Mouse (Mus musculus): ENCODE measurements around the gene S100a16. TPM values are rescaled to one million over a fixed set of nuclear protein-coding genes. Genes with fewer than 3 reads are reported as not detected.
A peak's percentile ranks its signal among the peaks of the same experiment; 100 is the strongest.

S100a16 gene
- polyA plus RNA-seq, 1 experiment from 2014 or later, result 44.0 TPM

DNA sequence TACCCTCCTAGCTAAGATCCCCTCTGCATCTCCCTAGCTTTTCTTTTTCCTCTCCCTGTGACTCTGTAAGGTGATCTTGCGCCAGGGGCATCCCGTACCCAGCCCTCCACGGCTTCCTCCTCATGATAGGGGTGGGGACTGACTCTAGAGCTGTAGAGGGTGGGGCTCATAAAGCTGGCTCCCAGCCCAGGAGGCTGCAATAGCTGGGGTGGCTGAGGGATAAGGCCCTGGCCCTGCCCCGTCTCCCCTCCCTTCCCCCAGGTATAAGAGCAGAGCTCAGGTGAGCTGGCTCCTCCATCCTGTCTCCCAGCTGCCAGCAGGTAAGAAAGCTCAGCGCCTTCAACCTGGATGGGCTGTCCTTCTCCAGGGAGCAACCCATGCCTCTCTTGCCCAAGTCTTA, 10.5 kb upstream of the S100a16 start, which contains the start of gene S100a14:
TSS of gene S100a14 (plus strand) at position 277 of the 400 bp plus-strand sequence.
- 75% methylated on average over 5 of the region's 5 CpGs for WGBS
- no peaks in the 10 kb centered on the region for H3K9me3 ChIP-seq (replicated peaks)
- H3K27me3 ChIP-seq (replicated peaks), result no peaks in the 10 kb centered on the region
- no peak within 1 kb of the TSS for H3K9ac ChIP-seq (replicated peaks)
- no peaks in the 10 kb centered on the region for H3K36me3 ChIP-seq
- no peak within 1 kb of the TSS for H3K4me2 ChIP-seq
- H3K27ac ChIP-seq (replicated peaks), result no peak within 1 kb of the TSS
- no peak for ATAC-seq (ENCODE audit: low FRiP score)
- H3K4me1 ChIP-seq, result no peaks in the 10 kb centered on the region
- no peak within 1 kb of the TSS for H3K4me3 ChIP-seq (replicated peaks)

DNA sequence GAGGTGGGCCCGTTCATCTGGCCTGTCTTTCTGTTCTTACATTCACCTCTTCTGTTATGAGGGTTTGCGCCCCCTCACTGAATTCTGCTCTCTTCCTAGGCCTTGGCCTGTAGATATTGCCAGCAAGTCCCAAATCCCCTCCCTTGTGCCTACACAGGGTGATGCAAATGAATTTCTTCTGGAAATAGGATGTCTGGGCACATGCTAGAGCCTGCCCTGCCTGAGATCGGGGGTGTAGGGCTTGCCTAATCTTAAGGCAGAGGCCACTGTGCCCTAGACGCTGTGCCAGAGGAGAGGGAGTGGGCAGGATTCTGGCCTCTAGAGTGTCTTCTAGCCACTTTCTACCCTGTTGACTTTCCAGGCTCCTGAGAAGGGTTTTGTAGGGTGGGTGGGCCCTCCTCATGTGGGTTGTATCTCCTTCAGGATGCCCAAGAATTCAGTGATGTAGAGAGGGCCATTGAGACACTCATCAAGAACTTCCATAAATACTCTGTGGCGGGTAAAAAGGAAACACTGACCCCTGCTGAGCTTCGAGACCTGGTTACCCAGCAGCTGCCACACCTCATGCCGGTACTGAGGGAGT, 9.7 kb upstream of the S100a16 start:
- Histone ChIP-seq H3K27ac (replicated peaks) (no peak overlapping the region), H3K36me3 (no peaks in the 10 kb centered on the region), H3K4me2 (no peak overlapping the region), H3K9ac (replicated peaks) (no peak overlapping the region), H3K27me3 (replicated peaks) (no peaks in the 10 kb centered on the region), H3K9me3 (replicated peaks) (no peaks in the 10 kb centered on the region), H3K4me1 (no peaks in the 10 kb centered on the region), H3K4me3 (replicated peaks) (no peak overlapping the region)
- no peak for ATAC-seq (ENCODE audit: low FRiP score)
- 83% methylated on average over 7 of the region's 7 CpGs for WGBS

DNA sequence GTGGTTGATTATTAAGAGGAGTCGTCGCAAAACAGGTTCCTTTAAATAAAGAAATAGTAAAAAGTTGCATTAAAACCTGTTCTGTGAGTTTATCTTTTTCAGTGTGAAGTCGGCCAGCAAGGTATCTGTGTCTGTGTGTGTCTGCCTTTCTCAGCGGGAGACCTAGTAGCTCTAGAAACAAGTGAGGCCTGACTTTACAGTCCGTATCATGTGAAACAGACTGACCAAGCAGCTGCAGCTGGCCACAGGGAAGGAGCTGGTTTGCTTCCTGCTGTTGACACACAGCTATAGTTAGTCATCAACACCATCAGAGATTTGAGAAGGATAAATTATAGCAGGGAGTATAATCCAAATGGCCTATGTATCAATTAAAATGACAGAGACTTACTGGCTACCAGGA, 5.3 kb upstream of the S100a16 start:
- H3K4me3 ChIP-seq (replicated peaks), result no peak overlapping the region
- H3K4me2 ChIP-seq, result no peak overlapping the region
- no peaks in the 10 kb centered on the region for H3K4me1 ChIP-seq
- no peaks in the 10 kb centered on the region for H3K9me3 ChIP-seq (replicated peaks)
- no peak overlapping the region for H3K27ac ChIP-seq (replicated peaks)
- H3K36me3 ChIP-seq, result no peaks in the 10 kb centered on the region
- no peak for ATAC-seq (ENCODE audit: low FRiP score)
- WGBS, result 77% methylated on average over 5 of the region's 5 CpGs
- no peak overlapping the region for H3K9ac ChIP-seq (replicated peaks)
- no peaks in the 10 kb centered on the region for H3K27me3 ChIP-seq (replicated peaks)

DNA sequence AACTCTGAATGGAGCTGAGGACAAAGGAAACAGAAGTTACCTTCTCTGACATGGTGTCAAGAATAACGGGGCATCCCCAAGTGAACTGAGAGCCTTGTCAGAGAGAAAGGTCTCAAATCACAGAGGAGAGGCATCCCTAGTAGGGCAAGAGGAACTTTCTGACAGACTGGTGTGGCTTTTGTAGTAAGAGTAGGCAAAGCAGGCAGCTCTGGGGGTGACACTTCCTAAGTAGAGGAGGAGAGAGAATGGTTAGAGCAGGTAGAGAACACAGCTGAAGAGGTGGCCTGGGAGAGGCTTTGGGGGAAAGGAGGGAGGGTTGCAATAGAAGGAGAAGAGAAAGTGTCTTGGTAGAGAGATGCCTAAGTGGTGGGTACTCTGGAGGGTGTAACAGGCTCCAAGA, 1.6 kb upstream of the S100a16 start:
- Histone ChIP-seq H3K4me2 (no peak overlapping the region), H3K9ac (replicated peaks) (no peak overlapping the region), H3K27ac (replicated peaks) (no peak overlapping the region), H3K4me3 (replicated peaks) (no peak overlapping the region), H3K27me3 (replicated peaks) (no peaks in the 10 kb centered on the region), H3K4me1 (no peaks in the 10 kb centered on the region), H3K9me3 (replicated peaks) (no peaks in the 10 kb centered on the region), H3K36me3 (no peaks in the 10 kb centered on the region)
- ATAC-seq (ENCODE audit: low FRiP score), result no peak
- WGBS, result 67% methylated on average over 1 of the region's 1 CpGs

GRCm38 (mm10) chr3:90537905-90538296, 847 bp downstream of the S100a16 start:
- no peaks in the 10 kb centered on the region for H3K27me3 ChIP-seq (replicated peaks)
- 83% methylated on average over 5 of the region's 5 CpGs for WGBS
- H3K9me3 ChIP-seq (replicated peaks), result no peaks in the 10 kb centered on the region
- ATAC-seq (ENCODE audit: low FRiP score), result no peak
- H3K36me3 ChIP-seq, result no peaks in the 10 kb centered on the region
- no peak overlapping the region for H3K4me3 ChIP-seq (replicated peaks)
- no peak overlapping the region for H3K27ac ChIP-seq (replicated peaks)
- H3K4me2 ChIP-seq, result peak overlapping the region; percentile 5; the same call in 1 of the 2 replicates
- H3K4me1 ChIP-seq, result peaks cover 6% of the 10 kb centered on the region; the same call in 1 of the 2 replicates
- H3K9ac ChIP-seq (replicated peaks), result no peak overlapping the region

DNA sequence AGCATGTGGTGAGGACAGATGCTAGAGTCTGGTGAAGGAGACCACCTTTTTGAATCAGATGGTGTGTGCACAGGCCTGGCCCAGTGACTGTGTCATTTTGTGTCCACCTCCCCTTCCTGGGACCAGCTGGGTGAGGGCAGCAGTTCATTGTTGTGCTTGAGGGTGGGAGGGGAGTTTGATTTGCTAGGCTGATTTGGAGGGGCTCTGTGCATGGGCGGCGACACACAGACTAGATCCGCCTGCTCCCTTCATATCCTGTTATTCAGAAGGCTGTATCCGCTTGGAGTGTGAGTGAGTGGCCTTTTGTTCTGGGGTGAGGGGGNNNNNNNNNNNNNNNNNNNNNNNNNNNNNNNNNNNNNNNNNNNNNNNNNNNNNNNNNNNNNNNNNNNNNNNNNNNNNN, 3.9 kb downstream of the S100a16 start:
- Histone ChIP-seq H3K36me3 (no peaks in the 10 kb centered on the region), H3K4me2 (peak overlapping the region; percentile 15; the same call in 1 of the 2 replicates), H3K4me3 (replicated peaks) (no peak overlapping the region), H3K9ac (replicated peaks) (no peak overlapping the region), H3K4me1 (peaks cover 6% of the 10 kb centered on the region; the same call in 1 of the 2 replicates), H3K9me3 (replicated peaks) (no peaks in the 10 kb centered on the region), H3K27me3 (replicated peaks) (no peaks in the 10 kb centered on the region), H3K27ac (replicated peaks) (no peak overlapping the region)
- peak; percentile 25; the same call in 1 of the 2 replicates for ATAC-seq (ENCODE audit: low FRiP score)
- WGBS, result 34% methylated on average over 4 of the region's 4 CpGs

DNA sequence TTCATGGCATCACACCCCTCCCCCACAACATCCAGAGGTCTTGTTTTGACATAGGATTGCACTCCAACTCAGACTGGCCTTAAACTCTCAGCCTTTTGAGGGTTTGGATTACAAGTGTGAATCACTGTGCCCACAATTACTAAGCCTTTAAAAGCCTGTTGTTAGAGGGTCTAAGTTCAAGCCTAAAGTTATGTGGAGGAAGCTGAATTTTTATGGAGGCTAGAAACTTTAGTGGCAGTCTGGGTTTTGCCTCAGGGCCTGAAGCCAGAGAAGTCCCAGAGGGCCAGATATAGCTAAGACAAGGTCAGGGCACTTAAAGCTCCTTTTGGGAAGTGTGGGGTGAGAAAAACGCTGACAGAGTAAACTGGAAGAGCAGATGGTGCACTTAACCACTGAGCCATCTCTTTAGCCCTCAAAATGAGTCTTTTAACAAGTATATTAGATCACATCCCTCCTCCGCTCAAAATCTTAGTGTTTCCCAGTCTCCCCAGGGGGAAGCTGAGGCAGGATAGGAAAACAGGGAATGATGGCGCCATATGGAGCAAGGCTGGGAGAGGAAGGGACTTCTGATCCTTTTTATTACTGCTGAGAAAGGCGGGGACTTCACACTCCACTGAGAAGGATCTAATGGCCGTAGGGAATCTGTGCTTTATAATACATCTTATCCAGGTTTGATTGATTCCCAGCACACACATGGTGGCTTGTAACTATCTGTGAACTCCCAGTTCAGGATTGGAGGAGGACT, 12.8 kb downstream of the S100a16 start:
- no peaks in the 10 kb centered on the region for H3K4me1 ChIP-seq
- no peaks in the 10 kb centered on the region for H3K27me3 ChIP-seq (replicated peaks)
- no peak for ATAC-seq (ENCODE audit: low FRiP score)
- no peak overlapping the region for H3K4me2 ChIP-seq
- H3K9ac ChIP-seq (replicated peaks), result no peak overlapping the region
- H3K36me3 ChIP-seq, result no peaks in the 10 kb centered on the region
- 48% methylated on average over 5 of the region's 5 CpGs for WGBS
- no peak overlapping the region for H3K4me3 ChIP-seq (replicated peaks)
- H3K9me3 ChIP-seq (replicated peaks), result no peaks in the 10 kb centered on the region
- no peak overlapping the region for H3K27ac ChIP-seq (replicated peaks)

GRCm38 (mm10) chr3:90550421-90550790, 13.4 kb downstream of the S100a16 start:
- Histone ChIP-seq H3K9me3 (replicated peaks) (no peaks in the 10 kb centered on the region), H3K36me3 (no peaks in the 10 kb centered on the region), H3K27me3 (replicated peaks) (no peaks in the 10 kb centered on the region), H3K4me2 (no peak overlapping the region), H3K9ac (replicated peaks) (no peak overlapping the region), H3K4me1 (no peaks in the 10 kb centered on the region), H3K27ac (replicated peaks) (no peak overlapping the region), H3K4me3 (replicated peaks) (no peak overlapping the region)
- WGBS, result 96% methylated on average over 2 of the region's 2 CpGs
- ATAC-seq (ENCODE audit: low FRiP score), result no peak

- H3K36me3 ChIP-seq, result no peaks in the 10 kb centered on the region
- 85% methylated on average over 2 of the region's 2 CpGs for WGBS
- no peak for ATAC-seq (ENCODE audit: low FRiP score)
- H3K27me3 ChIP-seq (replicated peaks), result no peaks in the 10 kb centered on the region
- H3K4me3 ChIP-seq (replicated peaks), result no peak overlapping the region
- no peak overlapping the region for H3K9ac ChIP-seq (replicated peaks)
- H3K4me1 ChIP-seq, result no peaks in the 10 kb centered on the region
- H3K27ac ChIP-seq (replicated peaks), result no peak overlapping the region
- H3K9me3 ChIP-seq (replicated peaks), result no peaks in the 10 kb centered on the region
- H3K4me2 ChIP-seq, result no peak overlapping the region
These were observed 15.2 kb downstream of the S100a16 start for GRCm38 (mm10) chr3:90552231-90552630.

GRCm38 (mm10) chr3:90555954-90556353, 18.9 kb downstream of the S100a16 start:
- Histone ChIP-seq H3K36me3 (no peaks in the 10 kb centered on the region), H3K27ac (replicated peaks) (0 out of 2 replicates have a peak overlapping the region, but pooled peaks have one; percentile 28), H3K4me1 (no peaks in the 10 kb centered on the region), H3K4me3 (replicated peaks) (no peak overlapping the region), H3K27me3 (replicated peaks) (no peaks in the 10 kb centered on the region), H3K9me3 (replicated peaks) (no peaks in the 10 kb centered on the region), H3K9ac (replicated peaks) (no peak overlapping the region), H3K4me2 (no peak overlapping the region)
- 34% methylated on average over 5 of the region's 5 CpGs for WGBS
- ATAC-seq (ENCODE audit: low FRiP score), result peak; percentile 86

- WGBS, result 76% methylated on average over 6 of the region's 6 CpGs
- Histone ChIP-seq H3K36me3 (no peaks in the 10 kb centered on the region), H3K27me3 (replicated peaks) (no peaks in the 10 kb centered on the region), H3K4me1 (no peaks in the 10 kb centered on the region), H3K9ac (replicated peaks) (no peak within 1 kb of the TSS), H3K4me3 (replicated peaks) (no peak within 1 kb of the TSS), H3K9me3 (replicated peaks) (no peaks in the 10 kb centered on the region), H3K27ac (replicated peaks) (no peak within 1 kb of the TSS), H3K4me2 (no peak within 1 kb of the TSS)
- no peak for ATAC-seq (ENCODE audit: low FRiP score)
These were observed 23.1 kb downstream of the S100a16 start, which contains the start of gene S100a3 for GRCm38 (mm10) chr3:90560008-90560628. Gene S100a3, plus strand, starts transcription at chr3:90560578.

GRCm38 (mm10) chr3:90574691-90575090, 37.6 kb downstream of the S100a16 start:
- Histone ChIP-seq H3K27me3 (replicated peaks) (no peaks in the 10 kb centered on the region), H3K27ac (replicated peaks) (no peak overlapping the region), H3K4me3 (replicated peaks) (no peak overlapping the region), H3K36me3 (no peaks in the 10 kb centered on the region), H3K4me2 (no peak overlapping the region), H3K9ac (replicated peaks) (no peak overlapping the region), H3K9me3 (replicated peaks) (no peaks in the 10 kb centered on the region), H3K4me1 (no peaks in the 10 kb centered on the region)
- no peak for ATAC-seq (ENCODE audit: low FRiP score)
- WGBS, result 86% methylated on average over 5 of the region's 5 CpGs
